In the genomic region with DNA sequence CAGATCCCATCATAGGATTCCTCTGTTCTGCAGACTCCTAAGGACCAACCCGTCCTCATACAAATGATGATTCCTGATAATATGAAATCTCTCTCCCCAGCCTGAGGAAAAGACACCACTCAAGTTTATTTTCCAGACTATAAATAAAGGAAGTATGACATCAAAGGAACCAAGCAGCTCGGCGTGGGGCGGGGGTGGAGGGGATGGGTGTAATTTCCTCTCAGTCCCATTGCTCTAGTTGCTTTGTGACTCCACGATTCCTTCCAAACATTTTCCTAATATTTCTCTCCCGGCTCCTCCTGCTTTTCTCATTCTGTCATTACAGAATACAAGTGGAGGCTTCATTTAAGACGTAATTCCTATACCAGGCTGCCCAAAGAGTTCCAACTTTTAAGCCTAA, we compare ENCODE assay signal across 8 mouse cellular contexts. TPM values are rescaled to one million over a fixed set of nuclear protein-coding genes. Genes with fewer than 3 reads are reported as not detected.
DNase-seq lines count a peak whose midpoint lies in the region; ATAC-seq and TF ChIP-seq lines count a peak whose summit lies in the region.

No protein-coding gene starts in this region.

- no peak for TF ChIP-seq EP300 in liver, embryonic 14.5 days (IDR thresholded peaks at IDR 0.05; ENCODE audit: low read depth)

- peak overlapping the region; percentile 77 for H3K9ac ChIP-seq in heart, embryonic 13.5 days
- H3K9ac ChIP-seq in liver, embryonic 14.5 days (replicated peaks) = peak overlapping the region; percentile 59

- WGBS in spleen, adult 2 months = 8% methylated on average over 7 of the region's 7 CpGs
- WGBS in heart, embryonic 13.5 days = 15% methylated on average over 7 of the region's 7 CpGs
- 14% methylated on average over 7 of the region's 7 CpGs for WGBS in liver, embryonic 14.5 days (ENCODE audit: insufficient replicate concordance)
- 16% methylated on average over 7 of the region's 7 CpGs for WGBS in olfactory bulb, adult 2 months

- no peak for TF ChIP-seq POLR2A in spleen, adult 2 months (IDR thresholded peaks at IDR 0.05; ENCODE audit: low read depth, low read length)
- no peak for TF ChIP-seq POLR2A in olfactory bulb, adult 2 months (IDR thresholded peaks at IDR 0.05; ENCODE audit: insufficient read depth, low read depth, low read length)

- H3K4me3 ChIP-seq in spleen, adult 2 months (ENCODE audit: extremely low read depth, insufficient read depth, insufficient read length) = 0 out of 2 replicates have a peak overlapping the region, but pooled peaks have one; percentile 32
- peak overlapping the region; percentile 68 for H3K4me3 ChIP-seq in heart, embryonic 13.5 days
- H3K4me3 ChIP-seq in liver, embryonic 14.5 days (ENCODE audit: insufficient read depth in 1 of 2, low read depth in 2 of 2, low read length in 2 of 2) = peak overlapping the region; percentile 63 to 74
- H3K4me3 ChIP-seq in olfactory bulb, adult 2 months (ENCODE audit: insufficient read depth, low read depth, low read length) = no peak overlapping the region

- DNase-seq in spleen, adult 2 months (ENCODE audit: low read depth in 1 of 2, low spot score in 2 of 2) = no peak
- no peak for DNase-seq in spleen, adult 18-20 months
- DNase-seq in liver, embryonic 14.5 days (ENCODE audit: low read depth in 3 of 3, low spot score in 3 of 3) = no peak
- no peak for DNase-seq in gastrocnemius, postnatal 25 days
- DNase-seq in cerebellum, adult 9-10 months = no peak
- DNase-seq in cerebellum, postnatal 4 days (ENCODE audit: low spot score in 2 of 2) = no peak

- H3K9me3 ChIP-seq in heart, embryonic 13.5 days = no peaks in the 10 kb centered on the region
- H3K9me3 ChIP-seq in liver, embryonic 14.5 days (ENCODE audit: control insufficient read depth, low read length) = no peaks in the 10 kb centered on the region

- peak overlapping the region; percentile 73 for H3K4me2 ChIP-seq in heart, embryonic 13.5 days
- H3K4me2 ChIP-seq in liver, embryonic 14.5 days (ENCODE audit: low read depth) = peak overlapping the region; percentile 85

- no peaks in the 10 kb centered on the region for H3K27me3 ChIP-seq in spleen, adult 2 months (ENCODE audit: control insufficient read depth, insufficient read depth, low read length)
- H3K27me3 ChIP-seq in heart, embryonic 13.5 days (replicated peaks) = no peaks in the 10 kb centered on the region
- no peaks in the 10 kb centered on the region; the same call in 1 of the 2 replicates for H3K27me3 ChIP-seq in liver, embryonic 14.5 days (ENCODE audit: control insufficient read depth, insufficient read depth, low read length)

- no peak for TF ChIP-seq CTCF in spleen, adult 2 months (IDR thresholded peaks at IDR 0.05; ENCODE audit: extremely low read depth, insufficient read depth, insufficient read length, insufficient replicate concordance)
- TF ChIP-seq CTCF in liver, embryonic 14.5 days (IDR thresholded peaks at IDR 0.05; ENCODE audit: low read depth) = no peak
- TF ChIP-seq CTCF in olfactory bulb, adult 2 months (IDR thresholded peaks at IDR 0.05; ENCODE audit: insufficient read depth, low read depth, low read length) = no peak

- H3K36me3 ChIP-seq in spleen, adult 2 months (ENCODE audit: control insufficient read depth, insufficient read depth, low read length) = 0 out of 2 replicates have a peak, but pooled peaks cover 1% of the 10 kb centered on the region
- H3K36me3 ChIP-seq in heart, embryonic 13.5 days = peaks cover 26% of the 10 kb centered on the region
- H3K36me3 ChIP-seq in liver, embryonic 14.5 days (replicated peaks; ENCODE audit: control insufficient read depth, insufficient read depth, low read depth) = no peaks in the 10 kb centered on the region

- no peak for ATAC-seq in heart, embryonic 13.5 days (ENCODE audit: extremely low read depth, insufficient number of reproducible peaks, low FRiP score, low TSS enrichment)
- ATAC-seq in liver, embryonic 14.5 days (ENCODE audit: insufficient read depth) = no peak

- peaks cover 14% of the 10 kb centered on the region; the same call in 1 of the 2 replicates for H3K4me1 ChIP-seq in spleen, adult 2 months (ENCODE audit: control insufficient read depth, insufficient read depth, insufficient read length)
- peaks cover 45% of the 10 kb centered on the region for H3K4me1 ChIP-seq in heart, embryonic 13.5 days
- H3K4me1 ChIP-seq in liver, embryonic 14.5 days (replicated peaks; ENCODE audit: control insufficient read depth in 2 of 2, insufficient read depth in 2 of 2, low read length in 1 of 2) = peaks cover 15 to 29% of the 10 kb centered on the region in 2 experiments
- H3K4me1 ChIP-seq in olfactory bulb, adult 2 months (ENCODE audit: control insufficient read depth, insufficient read depth, low read length) = peaks cover 22% of the 10 kb centered on the region

- H3K27ac ChIP-seq in spleen, adult 2 months (ENCODE audit: insufficient read depth, low read length) = peak overlapping the region; percentile 71
- H3K27ac ChIP-seq in heart, embryonic 13.5 days (replicated peaks) = peak overlapping the region; percentile 94
- H3K27ac ChIP-seq in liver, embryonic 14.5 days = no peak overlapping the region; the same call in 1 of the 2 replicates
- 0 out of 2 replicates have a peak overlapping the region, but pooled peaks have one; percentile 56 for H3K27ac ChIP-seq in olfactory bulb, adult 2 months (ENCODE audit: insufficient read depth, low read depth, low read length)

RNA-seq across cellular contexts. Expression of gene Aph1a, which starts 0.6 kb away (rescaled TPM):
- polyA plus RNA-seq in spleen, adult 2 months (2012; rRNA removed) = 100 and 174 TPM in 2 replicates
- 28.8 and 33.9 TPM in 2 replicates for polyA plus RNA-seq in heart, embryonic 13.5 days (2015; fragmentation: Nextera tagmentation; extraction: Ambion mirVana)
- 26.2 and 28.6 TPM in 2 replicates for polyA plus RNA-seq in liver, embryonic 14.5 days (2012; rRNA removed)
- polyA plus RNA-seq in liver, embryonic 14.5 days (2014; fragmentation: Nextera tagmentation; extraction: Ambion mirVana) = 14.0 and 16.1 TPM in 2 replicates
- not detected in 2 replicates for polyA plus RNA-seq in olfactory bulb, adult 2 months (2012; ENCODE audit: insufficient read depth, insufficient read length, low replicate concordance, missing spikeins)
- 10 to 100 TPM; 43.9 to 51.9 TPM for total RNA-seq in gastrocnemius, postnatal 25 days (2021)

RNA-seq across cellular contexts. Expression of gene BC028528, which starts 1.3 kb away (rescaled TPM):
- 11.5 and 12.7 TPM in 2 replicates for polyA plus RNA-seq in spleen, adult 2 months (2012; rRNA removed)
- 38.1 and 41.8 TPM in 2 replicates for polyA plus RNA-seq in heart, embryonic 13.5 days (2015; fragmentation: Nextera tagmentation; extraction: Ambion mirVana)
- polyA plus RNA-seq in liver, embryonic 14.5 days (2012; rRNA removed) = 3.2 and 5.1 TPM in 2 replicates
- polyA plus RNA-seq in liver, embryonic 14.5 days (2014; fragmentation: Nextera tagmentation; extraction: Ambion mirVana) = 3.8 and 5.1 TPM in 2 replicates
- polyA plus RNA-seq in olfactory bulb, adult 2 months (2012; ENCODE audit: insufficient read depth, insufficient read length, low replicate concordance, missing spikeins) = not detected in 2 replicates
- 1 to 10 TPM; 2.8 to 3.7 TPM for total RNA-seq in gastrocnemius, postnatal 25 days (2021)

RNA-seq across cellular contexts. Expression of gene Ciart, which starts 11.1 kb away (rescaled TPM):
- 3.3 and 3.8 TPM in 2 replicates for polyA plus RNA-seq in spleen, adult 2 months (2012; rRNA removed)
- 5.7 and 6.2 TPM in 2 replicates for polyA plus RNA-seq in heart, embryonic 13.5 days (2015; fragmentation: Nextera tagmentation; extraction: Ambion mirVana)
- 0.57 and 0.73 TPM in 2 replicates for polyA plus RNA-seq in liver, embryonic 14.5 days (2012; rRNA removed)
- 0.32 and 0.53 TPM in 2 replicates for polyA plus RNA-seq in liver, embryonic 14.5 days (2014; fragmentation: Nextera tagmentation; extraction: Ambion mirVana)
- not detected in 2 replicates for polyA plus RNA-seq in olfactory bulb, adult 2 months (2012; ENCODE audit: insufficient read depth, insufficient read length, low replicate concordance, missing spikeins)
- 1 to 10 TPM in 1 of 2 experiments, under 1 TPM in 1; 0.82 to 7.7 TPM for total RNA-seq in gastrocnemius, postnatal 25 days (2021)

RNA-seq across cellular contexts. Expression of gene Car14, which starts 11.4 kb away (rescaled TPM):
- polyA plus RNA-seq in spleen, adult 2 months (2012; rRNA removed) = 0.50 TPM in 1 of 2 replicates, not detected in the other
- polyA plus RNA-seq in heart, embryonic 13.5 days (2015; fragmentation: Nextera tagmentation; extraction: Ambion mirVana) = 26.1 and 31.5 TPM in 2 replicates
- polyA plus RNA-seq in liver, embryonic 14.5 days (2012; rRNA removed) = 4.8 and 5.3 TPM in 2 replicates
- 9.3 and 11.1 TPM in 2 replicates for polyA plus RNA-seq in liver, embryonic 14.5 days (2014; fragmentation: Nextera tagmentation; extraction: Ambion mirVana)
- polyA plus RNA-seq in olfactory bulb, adult 2 months (2012; ENCODE audit: insufficient read depth, insufficient read length, low replicate concordance, missing spikeins) = not detected in 2 replicates
- total RNA-seq in gastrocnemius, postnatal 25 days (2021) = 10 to 100 TPM; 78.0 to 92.8 TPM

RNA-seq across cellular contexts. Expression of gene Mrps21, which starts 21.8 kb away (rescaled TPM):
- polyA plus RNA-seq in spleen, adult 2 months (2012; rRNA removed) = 28.0 and 30.7 TPM in 2 replicates
- polyA plus RNA-seq in heart, embryonic 13.5 days (2015; fragmentation: Nextera tagmentation; extraction: Ambion mirVana) = 362 and 399 TPM in 2 replicates
- polyA plus RNA-seq in liver, embryonic 14.5 days (2012; rRNA removed) = 72.5 and 119 TPM in 2 replicates
- polyA plus RNA-seq in liver, embryonic 14.5 days (2014; fragmentation: Nextera tagmentation; extraction: Ambion mirVana) = 224 and 226 TPM in 2 replicates
- polyA plus RNA-seq in olfactory bulb, adult 2 months (2012; ENCODE audit: insufficient read depth, insufficient read length, low replicate concordance, missing spikeins) = not detected in 2 replicates
- total RNA-seq in gastrocnemius, postnatal 25 days (2021) = 100 to 1,000 TPM; 277 to 284 TPM

Comparison
In these comparisons a context has a peak if more than half of its experiments do, and no peak if none do; other contexts are left out.
1. RNA of gene Aph1a, which starts 0.6 kb away (polyA plus RNA-seq): 100 to 174 TPM in spleen, adult 2 months, 28.8 to 33.9 TPM in heart, embryonic 13.5 days and 14.0 to 28.6 TPM in liver, embryonic 14.5 days; not detected in olfactory bulb, adult 2 months; every median in the first group is over 10 times any median in the second.